Mouse (Mus musculus): Measurements from ENCODE around the gene Abhd16a.
"Not testable (repeated sequence)": the region's sequence is repeated elsewhere in the genome, so short reads cannot be mapped to it uniquely, and the experiment has no call there.

DNA sequence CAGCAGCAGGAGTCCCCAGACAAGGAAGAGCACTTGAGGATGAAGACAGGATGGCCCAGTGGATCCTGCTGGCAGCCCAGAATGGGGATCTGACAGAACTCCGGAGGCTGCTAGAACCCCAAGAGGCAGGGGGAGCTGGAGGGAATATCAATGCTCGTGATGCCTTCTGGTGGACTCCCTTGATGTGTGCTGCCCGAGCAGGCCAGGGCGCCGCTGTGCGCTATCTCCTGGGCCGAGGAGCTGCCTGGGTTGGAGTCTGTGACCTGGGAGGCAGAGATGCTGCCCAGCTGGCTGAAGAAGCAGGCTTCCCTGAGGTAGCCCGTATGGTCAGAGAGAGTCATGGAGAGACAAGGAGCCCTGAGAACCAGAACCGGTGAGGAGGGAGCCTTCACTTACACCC is 34.2 kb downstream of the Abhd16a start:
- not testable (repeated sequence) for TF ChIP-seq TCF12 (IDR thresholded peaks at IDR 0.05; ENCODE audit: insufficient read depth, poor library complexity, severe bottlenecking); USF1 (IDR thresholded peaks at IDR 0.05; ENCODE audit: low read depth); POLR2A (IDR thresholded peaks at IDR 0.05; ENCODE audit: insufficient read length, low read depth); CEBPB (IDR thresholded peaks at IDR 0.05; ENCODE audit: insufficient read depth, poor library complexity, severe bottlenecking); MAX (IDR thresholded peaks at IDR 0.05; ENCODE audit: low read depth); E2F4 (IDR thresholded peaks at IDR 0.05; ENCODE audit: insufficient read depth); TCF3 (IDR thresholded peaks at IDR 0.05; ENCODE audit: insufficient read length, low read depth); POLR2AphosphoS2 (IDR thresholded peaks at IDR 0.05; ENCODE audit: insufficient read length, low read depth); MYOD1 (IDR thresholded peaks at IDR 0.05; ENCODE audit: control insufficient read depth in 1 of 3, insufficient read length in 2 of 3, low read depth in 2 of 3); MYOG (IDR thresholded peaks at IDR 0.05; ENCODE audit: control insufficient read depth in 1 of 3, insufficient read depth in 1 of 3, insufficient read length in 2 of 3, low read depth in 2 of 3)
